Mouse (Mus musculus): ENCODE results near the gene Dao. TPM values are rescaled to one million over a fixed set of nuclear protein-coding genes. Genes with fewer than 3 reads are reported as not detected.
A peak's percentile ranks its signal among the peaks of the same experiment; 100 is the strongest.

Gene Dao
- polyA plus RNA-seq, 1 experiment from 2014 or later, result 3.4 TPM

- WGBS, result 47% methylated on average over 5 of the region's 5 CpGs
Measured at GRCm38 (mm10) chr5:113999382-113999781, 4.1 kb upstream of the Dao start.

DNA sequence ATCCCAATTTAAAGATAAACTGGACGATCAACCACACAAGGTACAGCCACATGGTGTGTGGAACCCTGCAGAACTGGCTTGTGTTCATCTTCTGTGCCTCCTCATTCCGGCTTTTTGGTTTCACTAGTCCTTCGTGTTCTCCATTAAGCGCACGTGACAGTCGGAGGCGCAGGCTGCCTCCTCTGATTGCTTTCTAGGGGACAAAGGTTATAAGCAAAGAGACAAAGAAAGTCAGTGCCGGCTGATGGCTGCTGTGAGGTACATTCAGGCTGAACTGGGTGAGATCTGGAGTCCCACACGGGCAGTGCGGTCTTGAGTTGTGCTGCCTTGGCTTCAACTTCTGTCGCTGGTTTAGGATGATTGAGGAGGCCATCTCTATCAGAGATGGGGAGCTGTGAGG, 1.1 kb downstream of the Dao start:
- 70% methylated on average over 11 of the region's 11 CpGs for WGBS
- ATAC-seq (ENCODE audit: insufficient read depth, low FRiP score, low read depth), result no peak
- H3K4me3 ChIP-seq (replicated peaks), result no peak overlapping the region
- no peak overlapping the region for H3K4me2 ChIP-seq
- no peaks in the 10 kb centered on the region for H3K36me3 ChIP-seq
- H3K9me3 ChIP-seq, result no peaks in the 10 kb centered on the region
- no peak overlapping the region for H3K27ac ChIP-seq
- no peaks in the 10 kb centered on the region for H3K4me1 ChIP-seq
- H3K27me3 ChIP-seq (replicated peaks), result no peaks in the 10 kb centered on the region
- H3K9ac ChIP-seq, result no peak overlapping the region

More at GRCm38 (mm10) chr5:113999382-113999781, 4.1 kb upstream of the Dao start:
- Histone ChIP-seq H3K4me2 (no peak overlapping the region), H3K36me3 (no peaks in the 10 kb centered on the region), H3K4me3 (replicated peaks) (no peak overlapping the region), H3K9me3 (no peaks in the 10 kb centered on the region), H3K27ac (no peak overlapping the region), H3K9ac (no peak overlapping the region), H3K4me1 (peaks cover 9% of the 10 kb centered on the region; the same call in 1 of the 2 replicates), H3K27me3 (replicated peaks) (no peaks in the 10 kb centered on the region)
- ATAC-seq (ENCODE audit: insufficient read depth, low FRiP score, low read depth), result peak; percentile 45; the same call in 1 of the 2 replicates

GRCm38 (mm10) chr5:114005100-114005499, 1.6 kb downstream of the Dao start:
- Histone ChIP-seq H3K9ac (no peak overlapping the region), H3K36me3 (no peaks in the 10 kb centered on the region), H3K9me3 (no peaks in the 10 kb centered on the region), H3K27ac (no peak overlapping the region), H3K4me1 (no peaks in the 10 kb centered on the region), H3K27me3 (replicated peaks) (no peaks in the 10 kb centered on the region), H3K4me2 (no peak overlapping the region), H3K4me3 (replicated peaks) (no peak overlapping the region)
- ATAC-seq (ENCODE audit: insufficient read depth, low FRiP score, low read depth), result no peak
- 83% methylated on average over 5 of the region's 5 CpGs for WGBS

DNA sequence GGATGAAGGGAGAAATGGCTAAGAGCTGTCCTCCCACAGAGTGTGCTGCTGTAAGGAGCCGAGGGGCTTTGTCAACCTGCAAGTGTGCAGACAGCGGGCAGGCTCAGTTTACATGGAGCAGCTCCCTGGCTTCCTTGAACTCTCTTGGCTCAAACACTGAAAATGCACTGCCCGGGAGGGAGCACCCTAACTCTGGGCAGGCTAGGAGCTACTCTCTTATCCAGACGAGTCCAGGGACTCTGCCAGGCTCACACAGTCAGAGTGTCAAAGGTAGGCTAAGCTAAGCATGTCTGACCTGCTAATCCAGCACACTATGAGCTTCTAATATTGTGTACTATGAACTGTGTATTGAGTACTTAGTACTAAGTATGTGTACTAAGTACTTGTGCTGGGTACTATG, 3.5 kb downstream of the Dao start:
- 74% methylated on average over 4 of the region's 4 CpGs for WGBS

GRCm38 (mm10) chr5:114007753-114008453, 4.4 kb downstream of the Dao start:
- ATAC-seq (ENCODE audit: insufficient read depth, low FRiP score, low read depth), result no peak
- no peaks in the 10 kb centered on the region for H3K9me3 ChIP-seq
- no peak overlapping the region for H3K4me3 ChIP-seq (replicated peaks)
- no peak overlapping the region for H3K9ac ChIP-seq
- WGBS, result 79% methylated on average over 12 of the region's 12 CpGs
- H3K27ac ChIP-seq, result no peak overlapping the region
- H3K4me1 ChIP-seq, result no peaks in the 10 kb centered on the region
- no peak overlapping the region for H3K4me2 ChIP-seq
- H3K36me3 ChIP-seq, result no peaks in the 10 kb centered on the region
- no peaks in the 10 kb centered on the region for H3K27me3 ChIP-seq (replicated peaks)

More for the DNA sequence above, 3.5 kb downstream of the Dao start:
- Histone ChIP-seq H3K4me1 (no peaks in the 10 kb centered on the region), H3K27me3 (replicated peaks) (no peaks in the 10 kb centered on the region), H3K9ac (no peak overlapping the region), H3K4me3 (replicated peaks) (no peak overlapping the region), H3K27ac (no peak overlapping the region), H3K4me2 (no peak overlapping the region), H3K36me3 (no peaks in the 10 kb centered on the region), H3K9me3 (no peaks in the 10 kb centered on the region)
- ATAC-seq (ENCODE audit: insufficient read depth, low FRiP score, low read depth), result no peak

- H3K36me3 ChIP-seq, result no peaks in the 10 kb centered on the region
- H3K9ac ChIP-seq, result no peak overlapping the region
- no peak for ATAC-seq (ENCODE audit: insufficient read depth, low FRiP score, low read depth)
Measured at GRCm38 (mm10) chr5:114009049-114009448, 5.5 kb downstream of the Dao start.

GRCm38 (mm10) chr5:114015121-114015520, 11.6 kb downstream of the Dao start:
- H3K4me2 ChIP-seq, result no peak overlapping the region
- H3K36me3 ChIP-seq, result no peaks in the 10 kb centered on the region
- no peak overlapping the region for H3K9ac ChIP-seq
- no peaks in the 10 kb centered on the region for H3K9me3 ChIP-seq
- no peak for ATAC-seq (ENCODE audit: insufficient read depth, low FRiP score, low read depth)
- 65% methylated on average over 7 of the region's 7 CpGs for WGBS
- no peak overlapping the region for H3K27ac ChIP-seq
- no peak overlapping the region for H3K4me3 ChIP-seq (replicated peaks)
- H3K27me3 ChIP-seq (replicated peaks), result no peaks in the 10 kb centered on the region
- H3K4me1 ChIP-seq, result no peaks in the 10 kb centered on the region

More at GRCm38 (mm10) chr5:114009049-114009448, 5.5 kb downstream of the Dao start:
- Histone ChIP-seq H3K9me3 (no peaks in the 10 kb centered on the region), H3K27me3 (replicated peaks) (no peaks in the 10 kb centered on the region), H3K27ac (no peak overlapping the region), H3K4me3 (replicated peaks) (no peak overlapping the region), H3K4me2 (no peak overlapping the region), H3K4me1 (no peaks in the 10 kb centered on the region)
- 70% methylated on average over 4 of the region's 4 CpGs for WGBS

GRCm38 (mm10) chr5:114024390-114024789, 20.9 kb downstream of the Dao start:
- no peak overlapping the region for H3K4me3 ChIP-seq (replicated peaks)
- no peak overlapping the region for H3K27ac ChIP-seq
- WGBS, result 49% methylated on average over 6 of the region's 6 CpGs
- no peak overlapping the region for H3K4me2 ChIP-seq
- H3K27me3 ChIP-seq (replicated peaks), result no peaks in the 10 kb centered on the region
- H3K9ac ChIP-seq, result no peak overlapping the region
- ATAC-seq (ENCODE audit: insufficient read depth, low FRiP score, low read depth), result no peak
- peaks cover 3% of the 10 kb centered on the region; the same call in 1 of the 2 replicates for H3K4me1 ChIP-seq
- H3K9me3 ChIP-seq, result no peaks in the 10 kb centered on the region
- no peaks in the 10 kb centered on the region for H3K36me3 ChIP-seq

DNA sequence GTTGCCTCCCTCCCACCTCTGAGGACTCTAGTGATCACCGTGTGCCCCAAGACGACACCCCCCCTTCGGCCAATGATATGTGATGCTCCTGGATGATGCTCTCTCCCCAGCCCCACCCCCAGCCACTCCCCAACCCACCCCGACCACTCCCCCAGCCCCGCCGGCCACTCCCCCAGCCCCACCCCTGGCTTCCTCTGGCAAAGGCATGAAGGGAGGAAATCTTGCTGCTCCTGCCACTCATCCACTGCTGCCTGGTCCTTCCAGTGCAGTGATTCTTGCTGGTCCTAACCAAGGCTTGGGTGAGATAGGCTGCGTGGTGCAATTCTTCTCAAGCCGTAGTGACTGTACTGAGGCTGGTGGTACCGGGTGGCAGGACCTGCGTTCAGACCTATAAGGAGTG, 21.4 kb downstream of the Dao start:
- no peak overlapping the region for H3K9ac ChIP-seq
- H3K4me2 ChIP-seq, result peak overlapping the region; percentile 23; the same call in 1 of the 2 replicates
- H3K4me3 ChIP-seq (replicated peaks), result no peak overlapping the region
- no peak for ATAC-seq (ENCODE audit: insufficient read depth, low FRiP score, low read depth)
- H3K9me3 ChIP-seq, result no peaks in the 10 kb centered on the region
- H3K36me3 ChIP-seq, result no peaks in the 10 kb centered on the region
- 8% methylated on average over 10 of the region's 10 CpGs for WGBS
- no peaks in the 10 kb centered on the region for H3K27me3 ChIP-seq (replicated peaks)
- H3K27ac ChIP-seq, result no peak overlapping the region
- peaks cover 3% of the 10 kb centered on the region; the same call in 1 of the 2 replicates for H3K4me1 ChIP-seq

- no peak for ATAC-seq (ENCODE audit: insufficient read depth, low FRiP score, low read depth)
- H3K27me3 ChIP-seq (replicated peaks), result no peaks in the 10 kb centered on the region
- H3K9ac ChIP-seq, result no peak overlapping the region
- H3K36me3 ChIP-seq, result no peaks in the 10 kb centered on the region
- 86% methylated on average over 12 of the region's 12 CpGs for whole genome bisulfite sequencing
- H3K27ac ChIP-seq, result no peak overlapping the region
- no peak overlapping the region for H3K4me3 ChIP-seq (replicated peaks)
- H3K4me1 ChIP-seq, result peaks cover 5% of the 10 kb centered on the region; the same call in 1 of the 2 replicates
- no peaks in the 10 kb centered on the region for H3K9me3 ChIP-seq
- no peak overlapping the region for H3K4me2 ChIP-seq
Measured at GRCm38 (mm10) chr5:114027217-114027944, 23.9 kb downstream of the Dao start.

GRCm38 (mm10) chr5:114028111-114028510, 24.6 kb downstream of the Dao start:
- no peak overlapping the region for H3K4me2 ChIP-seq
- H3K27me3 ChIP-seq (replicated peaks), result no peaks in the 10 kb centered on the region
- H3K9ac ChIP-seq, result no peak overlapping the region
- H3K27ac ChIP-seq, result no peak overlapping the region
- WGBS, result 83% methylated on average over 12 of the region's 12 CpGs
- no peaks in the 10 kb centered on the region for H3K9me3 ChIP-seq
- no peak for ATAC-seq (ENCODE audit: insufficient read depth, low FRiP score, low read depth)
- no peak overlapping the region for H3K4me3 ChIP-seq (replicated peaks)
- H3K36me3 ChIP-seq, result no peaks in the 10 kb centered on the region
- peaks cover 5% of the 10 kb centered on the region; the same call in 1 of the 2 replicates for H3K4me1 ChIP-seq

DNA sequence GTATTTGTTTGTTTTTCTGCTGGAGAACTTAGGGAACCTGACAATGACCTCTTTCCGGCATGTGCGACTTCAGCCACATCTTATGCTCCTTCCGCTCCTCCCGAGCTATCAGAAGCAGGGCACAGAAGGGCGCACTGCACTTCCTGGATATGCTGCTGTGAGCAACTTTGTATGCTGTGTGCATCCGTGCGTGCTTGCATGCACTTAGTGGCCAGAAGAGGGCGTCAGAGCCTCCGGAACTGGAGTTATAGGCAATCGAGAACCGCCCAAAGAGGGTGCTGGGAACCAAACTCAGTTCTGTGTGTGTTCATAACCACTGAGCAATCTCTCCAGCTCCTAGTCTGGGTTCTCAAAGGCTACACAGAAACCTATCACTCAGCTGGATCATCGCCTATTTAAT, 27.1 kb downstream of the Dao start:
- WGBS, result 89% methylated on average over 12 of the region's 12 CpGs
- H3K9ac ChIP-seq, result no peak overlapping the region
- 0 out of 2 replicates have a peak, but pooled peaks cover 3% of the 10 kb centered on the region for H3K4me1 ChIP-seq
- no peak for ATAC-seq (ENCODE audit: insufficient read depth, low FRiP score, low read depth)
- no peak overlapping the region for H3K4me3 ChIP-seq (replicated peaks)
- no peak overlapping the region for H3K4me2 ChIP-seq
- no peak overlapping the region for H3K27ac ChIP-seq
- no peaks in the 10 kb centered on the region for H3K9me3 ChIP-seq
- no peaks in the 10 kb centered on the region for H3K36me3 ChIP-seq
- no peaks in the 10 kb centered on the region for H3K27me3 ChIP-seq (replicated peaks)

Measured in stomach, embryonic 15.5 days (tissue).